Mouse (Mus musculus) T-helper 1 cell (primary cell): ENCODE measurements around the gene Hist1h4n.

ENCODE experiments used
- in situ Hi-C: fragments of 300-600 bp; cut with MboI, MseI; formaldehyde crosslinking; loops from one replicate; pipeline ENCODE4 v1.15.1; 2025; ENCODE audit warnings: high pct_unique_total_duplicates

The Hist1h4n gene

DNA sequence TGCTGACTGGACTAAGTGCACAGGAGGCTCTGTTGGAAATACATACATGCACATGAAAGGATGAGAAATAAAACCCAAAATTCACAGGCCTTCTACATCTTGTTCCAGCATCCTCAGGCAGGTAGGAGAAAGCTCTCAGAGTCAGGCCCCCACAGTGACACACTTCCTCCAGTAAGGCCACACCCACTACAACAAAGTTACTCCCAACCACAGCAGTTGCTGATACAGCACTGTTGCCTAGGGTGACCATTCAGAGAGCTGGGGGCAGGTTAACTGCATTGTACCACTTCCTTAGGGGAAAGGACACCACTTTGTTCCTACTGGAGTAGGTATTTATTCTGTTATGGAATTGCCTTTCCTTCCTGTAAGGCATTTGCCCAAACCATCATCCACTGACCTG, 34.8 kb downstream of the Hist1h4n start:
- in situ Hi-C loops = loop anchor here (5.0 to 25.0 kb wide), 2 partner anchors 50 to 1965 kb away; partner anchors contain the start of genes Hist1h1a, Hist1h2ab, Hist1h3a and Hist1h3b

DNA sequence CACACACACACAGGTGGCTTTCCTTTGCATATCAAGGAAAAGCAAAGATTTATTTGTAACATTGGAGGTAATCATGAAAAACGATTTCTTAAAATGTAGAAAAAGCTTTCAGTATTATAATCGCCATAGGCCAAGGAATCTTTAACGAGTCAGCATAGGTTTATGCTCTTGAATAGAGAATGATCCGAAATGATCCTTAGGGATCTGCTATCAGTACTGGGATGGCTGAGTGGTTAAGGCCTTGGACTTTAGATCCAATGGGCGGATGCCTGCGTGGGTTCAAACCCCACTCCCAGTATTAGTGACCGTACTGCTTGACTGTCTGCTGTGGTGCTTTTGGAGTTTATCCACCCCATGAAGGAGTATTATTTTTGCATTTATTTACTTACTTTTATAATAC, 36.4 kb downstream of the Hist1h4n start:
- in situ Hi-C loops = loop anchor here (5.0 to 25.0 kb wide), 2 partner anchors 52 to 1967 kb away; partner anchors contain the start of genes Hist1h1a, Hist1h2ab, Hist1h3a and Hist1h3b

GRCm38 (mm10) chr13:21790601-21791283, 41.3 kb downstream of the Hist1h4n start:
- in situ Hi-C loops = loop anchor here (25.0 kb wide), 1 partner anchor 1972 kb away; the partner anchor contains the start of genes Hist1h1a, Hist1h2ab, Hist1h3a and Hist1h3b

DNA sequence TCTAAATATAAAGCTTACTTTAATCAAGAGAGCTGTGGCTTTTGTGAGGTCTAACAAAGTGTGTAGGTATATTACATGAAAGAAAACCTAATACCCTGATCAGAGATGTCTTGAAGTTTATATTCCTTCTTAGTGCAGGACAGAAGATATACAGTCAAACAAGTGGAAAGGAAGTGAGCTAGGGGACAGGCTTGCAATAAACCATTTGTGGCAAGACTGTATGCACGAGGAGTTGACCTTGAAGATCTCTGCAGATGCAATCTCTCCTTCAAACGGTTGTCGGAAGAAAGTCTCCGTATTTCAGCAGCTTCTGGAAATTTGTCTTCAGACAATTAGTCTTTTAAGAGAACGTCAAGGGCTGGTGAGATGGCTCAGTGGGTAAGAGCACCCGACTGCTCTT, 42.1 kb downstream of the Hist1h4n start:
- in situ Hi-C loops = loop anchor here (25.0 kb wide), 1 partner anchor 1972 kb away; the partner anchor contains the start of genes Hist1h1a, Hist1h2ab, Hist1h3a and Hist1h3b

DNA sequence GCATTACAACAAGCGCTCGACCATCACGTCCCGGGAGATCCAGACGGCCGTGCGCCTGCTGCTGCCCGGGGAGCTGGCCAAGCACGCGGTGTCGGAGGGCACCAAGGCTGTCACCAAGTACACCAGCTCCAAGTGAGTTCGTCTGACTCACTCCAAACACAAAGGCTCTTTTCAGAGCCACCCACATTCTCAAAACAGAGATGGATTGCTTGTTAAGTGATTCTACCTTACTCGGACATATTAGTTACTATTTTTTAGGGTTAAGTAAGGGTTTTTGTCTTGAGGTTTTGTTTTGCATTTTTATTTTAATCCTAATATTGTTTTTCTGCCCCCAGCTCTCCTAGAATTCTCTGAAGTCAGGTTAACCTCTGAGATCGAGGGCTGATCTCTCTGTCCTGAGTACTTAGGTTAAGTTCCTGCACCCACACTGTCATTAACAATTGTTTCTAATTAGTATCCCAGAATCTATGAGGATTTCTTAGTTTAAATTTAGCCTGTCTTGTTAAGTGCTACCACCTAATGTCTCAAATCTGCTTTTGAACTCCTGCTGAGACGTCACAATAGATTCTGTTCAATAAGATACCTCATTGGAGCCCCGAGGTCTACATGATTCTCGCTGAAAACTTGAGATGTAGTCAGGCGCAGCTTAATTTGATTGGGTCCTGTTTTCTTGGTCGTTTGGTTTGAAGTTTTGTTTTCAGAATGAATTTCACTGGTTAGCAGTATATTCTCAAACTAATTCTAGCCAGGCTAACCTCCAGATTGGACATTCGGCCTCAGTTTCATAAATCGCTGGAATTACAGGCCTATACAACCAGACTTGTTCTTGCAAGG, 44.0 kb downstream of the Hist1h4n start:
- in situ Hi-C loops = loop anchor here (25.0 kb wide), 1 partner anchor 1974 kb away; the partner anchor contains the start of genes Hist1h1a, Hist1h2ab, Hist1h3a and Hist1h3b

- in situ Hi-C loops = loop anchor here (25.0 kb wide), 1 partner anchor 1975 kb away; the partner anchor contains the start of genes Hist1h1a, Hist1h2ab, Hist1h3a and Hist1h3b
Observed at GRCm38 (mm10) chr13:21786899-21787629, 44.9 kb downstream of the Hist1h4n start, which contains the start of the genes Hist1h2an and Hist1h2bp. Gene Hist1h2an, minus strand, starts transcription at chr13:21787218. Gene Hist1h2bp, plus strand, starts transcription at chr13:21787461.

- in situ Hi-C loops = loop anchor here (25.0 kb wide), 1 partner anchor 1976 kb away; the partner anchor contains the start of genes Hist1h1a, Hist1h2ab, Hist1h3a and Hist1h3b
Observed at GRCm38 (mm10) chr13:21786189-21786898, 45.7 kb downstream of the Hist1h4n start.

DNA sequence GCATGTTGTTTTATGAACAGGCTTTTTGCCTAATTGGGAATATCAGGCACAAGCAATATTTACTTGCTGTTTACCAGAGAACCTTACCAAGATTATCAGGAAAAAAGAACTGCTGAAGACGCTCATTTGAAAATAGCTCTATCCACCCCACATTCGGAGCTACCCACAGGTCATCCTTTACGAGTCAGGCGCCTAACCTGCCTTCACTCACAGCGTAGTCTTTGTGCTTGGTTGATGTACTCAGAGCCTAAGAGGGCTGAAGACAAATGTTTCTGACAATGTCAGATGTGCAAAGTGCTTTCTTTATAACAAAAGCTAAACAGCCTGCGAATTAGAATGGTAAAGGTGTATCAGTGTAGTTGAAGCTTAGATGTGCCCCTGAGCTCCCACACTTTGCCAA, 47.7 kb downstream of the Hist1h4n start:
- in situ Hi-C loops = loop anchor here (5.0 to 25.0 kb wide), 2 partner anchors 47 to 1978 kb away; partner anchors contain the start of genes Hist1h1a, Hist1h2ab, Hist1h3a and Hist1h3b

DNA sequence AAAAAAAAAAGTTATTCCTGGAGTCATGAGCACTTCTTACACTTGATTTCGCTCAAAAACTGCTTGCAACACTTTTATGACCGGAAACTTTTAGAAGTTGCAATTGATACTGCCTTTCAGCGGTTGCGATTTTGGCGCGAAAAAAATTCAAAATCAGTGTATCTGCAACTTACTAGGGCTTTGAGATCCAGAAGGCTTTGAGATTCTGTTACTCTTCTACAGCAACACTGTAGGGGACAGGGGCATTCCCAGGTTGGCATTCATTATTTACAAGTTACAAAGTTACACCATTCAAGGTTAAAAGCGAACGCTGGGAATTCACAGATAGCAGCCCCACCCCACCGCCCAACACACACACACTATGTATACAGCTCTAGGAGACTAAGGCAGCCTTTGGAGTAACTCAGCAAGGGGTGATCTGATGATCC, 48.2 kb downstream of the Hist1h4n start:
- in situ Hi-C loops = loop anchor here (5.0 to 25.0 kb wide), 2 partner anchors 46 to 1979 kb away; partner anchors contain the start of genes Hist1h1a, Hist1h2ab, Hist1h3a and Hist1h3b

GRCm38 (mm10) chr13:21783255-21783617, 48.8 kb downstream of the Hist1h4n start, which contains the start of gene Hist1h3i:
Gene Hist1h3i, minus strand, starts transcription at chr13:21783370.
- in situ Hi-C loops = loop anchor here (5.0 to 25.0 kb wide), 2 partner anchors 46 to 1979 kb away; partner anchors contain the start of genes Hist1h1a, Hist1h2ab, Hist1h3a and Hist1h3b

- in situ Hi-C loops = loop anchor here (5.0 to 25.0 kb wide), 2 partner anchors 45 to 1980 kb away; partner anchors contain the start of genes Hist1h1a, Hist1h2ab, Hist1h3a and Hist1h3b
Observed at GRCm38 (mm10) chr13:21782361-21783254, 49.4 kb downstream of the Hist1h4n start.
